Mouse (Mus musculus): ENCODE data around the gene Psmg1.

The Psmg1 gene

DNA sequence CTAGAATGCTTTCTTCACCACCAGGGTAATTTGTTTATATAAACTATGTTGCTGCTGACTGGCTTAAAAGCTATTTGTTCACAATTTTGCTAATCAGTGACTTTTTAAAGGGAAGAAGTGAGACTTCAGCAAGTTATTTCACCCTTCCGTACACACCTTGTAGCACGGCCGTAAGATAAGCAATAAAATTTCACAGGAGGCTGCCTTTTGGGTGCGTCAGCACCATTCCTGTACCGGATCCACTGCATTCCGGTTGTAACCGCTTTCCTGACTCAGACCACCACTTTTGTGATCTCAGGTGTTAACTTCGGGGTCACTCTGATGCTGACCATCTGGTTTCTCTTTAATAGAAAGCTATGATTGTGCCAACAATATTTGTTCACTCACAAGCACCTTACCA is 32.7 kb downstream of the Psmg1 start:
- ATAC-seq (ENCODE audit: low TSS enrichment): no peak

DNA sequence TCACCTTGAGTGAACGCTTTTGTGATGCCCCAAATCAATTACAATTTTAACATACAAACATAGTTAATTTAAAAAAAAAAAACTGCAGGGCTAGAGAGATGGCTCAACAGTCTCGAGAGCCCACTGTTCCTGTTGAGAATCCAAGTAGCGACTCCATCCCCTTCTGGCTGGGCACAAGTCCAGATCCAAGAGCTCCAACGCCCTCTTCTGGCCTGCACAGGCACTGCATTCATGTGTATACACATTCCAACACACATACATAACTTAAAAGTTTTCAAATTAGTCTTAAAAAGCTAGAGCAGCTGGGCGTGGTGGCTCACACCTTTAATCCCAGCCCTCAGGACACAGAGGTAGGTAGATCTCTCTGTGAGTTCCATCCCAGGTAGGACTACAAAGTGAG is 34.1 kb downstream of the Psmg1 start:
- no peak for ATAC-seq (ENCODE audit: low TSS enrichment)

DNA sequence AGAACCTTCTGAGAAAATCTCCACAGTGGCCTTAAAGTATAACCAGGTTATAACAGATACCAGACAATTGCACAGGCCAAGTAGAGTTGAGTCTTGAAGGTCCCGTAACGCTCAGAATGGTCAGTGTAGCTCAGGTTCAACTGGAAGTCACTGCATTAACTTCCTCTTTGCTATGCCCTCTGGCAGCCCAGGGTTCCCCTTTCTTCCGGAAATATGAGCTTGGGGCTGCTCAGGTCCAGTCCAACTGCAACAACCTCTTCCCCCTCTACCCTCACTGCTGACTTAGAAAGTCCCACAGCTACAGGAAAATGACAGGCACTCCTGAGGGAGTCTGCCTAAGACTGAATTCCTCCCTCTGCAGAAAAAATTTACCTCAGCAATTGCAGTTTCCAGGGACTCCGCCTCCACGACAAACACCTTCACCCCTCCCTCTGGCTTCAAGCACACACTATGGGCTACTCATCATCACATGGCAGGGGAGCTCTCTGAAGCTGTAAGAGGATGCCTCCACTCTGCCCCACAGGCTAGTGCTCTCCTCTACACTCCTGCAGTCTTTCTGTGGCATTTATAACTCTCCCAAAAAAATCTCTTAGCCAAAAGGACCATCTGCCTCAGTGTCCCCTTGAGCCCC is 34.9 kb downstream of the Psmg1 start:
- no peak for ATAC-seq (ENCODE audit: low TSS enrichment)

DNA sequence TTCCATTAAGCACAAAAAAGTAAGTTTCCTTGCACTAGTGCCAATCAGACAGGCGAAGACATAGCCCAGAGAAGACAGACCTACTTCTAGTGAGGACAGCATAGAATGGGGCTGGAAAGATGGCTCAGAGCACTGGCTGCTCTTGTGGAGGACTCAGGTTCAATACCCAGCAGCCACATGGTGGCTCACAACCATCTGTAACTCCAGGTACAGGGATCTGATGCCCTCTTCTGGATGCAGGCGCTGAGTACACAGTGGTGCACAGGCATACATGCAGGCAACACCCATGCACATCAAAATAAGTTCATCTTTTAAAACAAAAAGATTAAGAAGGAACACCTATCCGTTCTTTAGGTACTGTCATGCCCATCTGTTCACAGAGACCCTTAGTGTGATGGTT is 36.4 kb downstream of the Psmg1 start:
- no peak for ATAC-seq (ENCODE audit: low TSS enrichment)

DNA sequence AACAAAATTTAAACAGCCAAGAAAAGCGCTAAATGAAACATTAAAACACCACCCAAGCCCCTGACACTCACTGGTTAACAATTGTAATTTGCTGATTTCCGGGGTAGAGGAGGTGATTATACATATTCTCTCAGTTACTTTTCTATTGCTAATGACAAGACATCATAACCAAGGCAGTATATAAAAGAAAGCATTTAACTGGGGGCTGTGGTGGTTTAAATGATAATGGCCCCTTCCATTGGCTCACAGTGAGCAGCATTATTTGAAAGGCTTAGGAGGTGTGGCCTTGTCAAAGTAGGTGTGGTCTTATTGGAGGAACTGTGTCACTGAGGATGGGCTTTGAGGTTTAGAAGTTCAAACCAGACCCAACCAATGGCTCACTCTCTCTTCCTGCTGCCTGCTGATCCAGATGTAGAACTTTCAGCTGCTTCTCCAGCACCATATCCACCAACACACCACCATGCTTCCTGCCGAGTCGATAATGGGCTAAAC is 37.6 kb downstream of the Psmg1 start:
- ATAC-seq (ENCODE audit: low TSS enrichment): no peak

DNA sequence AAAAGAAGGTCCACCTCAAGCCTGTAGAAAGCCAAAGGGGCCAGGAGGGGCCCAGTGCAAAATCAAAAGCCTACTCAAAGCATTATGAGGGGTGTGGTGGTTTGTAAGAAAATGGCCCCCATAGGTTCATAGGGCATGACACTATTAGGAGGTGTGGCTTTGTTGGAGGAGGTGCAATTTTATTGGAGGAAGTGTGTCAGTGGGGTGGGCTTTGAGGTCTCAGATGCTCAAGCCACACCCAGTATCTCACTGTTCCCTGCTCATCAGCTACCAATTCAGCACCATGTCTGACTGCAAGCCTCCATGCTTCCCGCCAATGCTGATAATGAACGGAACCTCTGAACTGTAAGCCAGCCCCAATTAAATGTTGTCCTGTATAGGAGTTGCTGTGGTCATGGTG is 39.3 kb downstream of the Psmg1 start:
- ATAC-seq (ENCODE audit: low TSS enrichment): no peak

DNA sequence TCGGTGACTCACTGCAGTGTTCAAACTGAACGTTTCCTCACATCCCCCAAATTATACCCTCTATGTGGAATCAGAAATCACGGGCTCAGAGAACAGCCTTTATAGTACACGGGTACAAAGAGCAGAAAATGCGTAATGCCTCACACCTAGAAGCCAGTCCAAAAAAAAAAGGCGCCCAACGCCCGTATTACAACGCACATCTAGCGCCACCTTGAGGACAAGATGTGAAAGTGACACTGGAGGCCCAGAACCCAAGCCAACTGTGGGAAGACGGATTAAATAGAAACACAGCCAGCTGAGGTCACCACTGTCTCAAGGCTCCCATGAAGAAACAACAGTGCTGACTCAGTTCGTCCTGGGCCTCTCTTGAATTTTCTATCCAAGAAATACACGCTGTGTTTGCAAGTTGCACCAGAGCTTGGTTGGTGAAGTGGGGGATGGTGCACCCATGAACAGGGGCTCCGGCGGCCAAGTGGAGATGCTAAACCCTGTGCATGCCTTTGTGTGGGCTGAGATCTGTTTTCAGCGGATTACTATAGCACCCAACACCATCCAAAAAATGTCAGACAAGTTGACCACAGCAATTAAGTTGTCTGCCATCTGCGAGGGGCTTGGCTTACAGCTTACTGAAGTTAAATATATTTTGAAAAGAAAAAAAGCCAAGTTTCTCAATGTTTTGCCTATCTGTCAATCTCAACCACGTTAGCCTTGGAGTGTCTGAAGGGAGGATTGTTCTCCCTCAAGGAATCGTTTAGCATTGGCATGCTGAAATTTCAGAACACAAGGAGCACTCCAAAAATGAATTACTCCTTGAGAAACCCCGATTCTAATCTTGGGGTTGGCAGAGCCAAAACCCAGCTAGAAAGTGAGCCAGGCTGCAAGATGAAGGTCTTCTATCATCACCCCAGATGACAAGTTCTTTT is 45.1 kb downstream of the Psmg1 start:
- peak; percentile 89 for ATAC-seq (ENCODE audit: low TSS enrichment)

DNA sequence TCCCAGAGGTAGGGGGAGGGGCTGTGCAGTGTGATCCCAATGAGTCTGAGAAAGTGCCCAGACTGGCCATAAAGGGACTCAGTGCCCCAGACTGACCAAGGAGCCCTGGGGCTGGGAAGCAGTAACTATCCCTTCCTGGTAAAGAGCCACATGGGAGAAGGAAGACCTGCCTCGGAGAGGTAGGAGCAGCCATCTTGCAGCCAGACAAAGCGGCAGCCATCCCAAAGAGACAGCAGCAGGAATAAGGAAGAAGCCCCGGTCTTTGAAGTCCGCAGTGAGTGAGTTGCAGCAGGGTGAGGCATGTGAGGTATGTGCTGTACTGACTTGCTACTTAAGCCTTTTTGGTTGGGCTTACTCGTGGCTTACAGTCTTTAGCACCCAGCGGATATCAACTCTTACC is 47.6 kb downstream of the Psmg1 start:
- no peak for ATAC-seq (ENCODE audit: low TSS enrichment)

DNA sequence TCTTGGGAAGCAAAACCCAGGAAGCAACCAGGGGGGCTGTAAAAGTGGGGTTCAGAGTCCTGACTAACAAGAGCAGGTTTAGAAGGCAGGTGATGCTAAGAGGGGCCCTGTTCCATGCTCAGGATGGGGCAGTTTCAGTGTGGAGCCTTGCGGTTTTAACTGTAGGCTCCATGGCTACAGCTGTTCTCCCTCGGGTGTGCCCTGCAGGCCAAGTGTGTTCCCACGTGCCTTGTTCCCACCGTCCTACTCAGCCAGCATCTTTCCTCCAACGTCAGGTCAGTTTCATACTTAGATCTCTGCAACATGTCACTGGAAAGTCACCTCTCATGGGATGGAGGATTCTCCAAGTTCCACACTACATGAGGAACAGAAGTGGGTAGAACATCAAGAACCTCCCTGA is 49.2 kb downstream of the Psmg1 start:
- ATAC-seq (ENCODE audit: low TSS enrichment): no peak

DNA sequence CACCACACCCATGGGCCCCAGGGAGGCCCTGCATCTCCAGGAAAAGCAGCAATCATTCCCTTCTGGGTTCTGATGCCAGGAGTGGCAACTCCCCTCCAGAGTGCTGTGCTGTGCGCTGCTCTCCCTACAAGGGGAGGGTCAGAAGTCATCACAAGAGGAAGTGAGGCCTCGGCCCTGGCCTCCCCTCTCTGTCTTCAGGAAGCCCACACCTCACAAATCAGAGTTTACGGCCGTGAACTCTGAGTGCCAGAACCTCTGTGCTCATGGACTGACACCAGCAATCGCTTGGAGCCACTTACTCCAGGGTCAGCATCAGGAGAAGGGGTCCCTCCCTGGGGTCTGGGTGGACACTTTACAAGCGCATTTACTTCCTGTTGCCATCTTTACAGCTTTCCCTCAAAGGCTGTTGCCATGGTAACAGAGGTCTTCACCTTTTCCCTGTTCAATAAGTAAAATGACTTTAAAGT is 55.2 kb downstream of the Psmg1 start:
- ATAC-seq (ENCODE audit: low TSS enrichment): no peak

DNA sequence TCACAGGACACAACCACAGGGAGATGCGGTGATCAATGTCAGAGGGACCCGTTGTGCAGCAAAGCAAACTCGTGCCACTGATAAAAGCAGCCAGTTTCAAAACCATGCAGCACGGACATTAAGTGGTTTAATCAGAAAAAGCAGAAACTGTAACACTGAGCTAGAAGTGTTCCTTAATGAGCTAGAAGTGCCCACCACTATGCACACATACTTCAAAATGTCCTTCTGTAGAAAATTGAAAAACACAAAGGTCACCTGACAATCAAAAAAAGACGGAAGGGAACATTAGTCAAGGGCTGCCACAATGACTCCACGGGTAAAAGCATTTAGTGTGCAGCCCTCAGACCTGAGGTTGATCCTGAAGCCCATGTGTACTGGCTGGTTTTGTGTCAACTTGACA is 57.9 kb downstream of the Psmg1 start:
- no peak for ATAC-seq (ENCODE audit: low TSS enrichment)

DNA sequence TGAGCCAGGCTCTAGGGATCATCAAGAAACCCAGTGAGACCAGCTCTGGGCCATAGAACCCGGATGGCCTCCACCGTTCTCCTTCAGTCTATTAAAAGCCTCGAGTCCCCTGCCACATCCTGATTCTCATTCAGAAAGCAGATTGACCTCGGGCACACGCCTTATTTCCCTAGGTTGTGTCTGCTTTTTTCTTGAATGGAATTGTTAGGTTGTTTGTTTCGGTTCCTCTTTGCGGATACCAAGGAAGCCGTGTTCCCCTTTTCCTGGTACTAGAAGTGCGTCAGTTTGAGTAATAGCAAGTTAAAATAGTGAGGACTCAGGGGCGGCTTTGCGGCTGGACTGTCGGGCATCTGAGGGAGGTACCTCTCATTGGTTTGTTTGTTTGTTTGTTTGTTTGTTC is 59.3 kb downstream of the Psmg1 start:
- no peak for ATAC-seq (ENCODE audit: low TSS enrichment)
